Mouse (Mus musculus): ENCODE results near the gene Slc5a3. TPM values are rescaled to one million over a fixed set of nuclear protein-coding genes. Genes with fewer than 3 reads are reported as not detected.
"Not testable (repeated sequence)": the region's sequence is repeated elsewhere in the genome, so short reads cannot be mapped to it uniquely, and the experiment has no call there.

The Slc5a3 gene
- polyA plus RNA-seq, 1 experiment = 5.5 TPM

GRCm38 (mm10) chr16:92061586-92061985 lies 3.5 kb downstream of the Slc5a3 start:
- DNase-seq (ENCODE audit: extremely low spot score in 1 of 2, low spot score in 1 of 2) = no peak

DNA sequence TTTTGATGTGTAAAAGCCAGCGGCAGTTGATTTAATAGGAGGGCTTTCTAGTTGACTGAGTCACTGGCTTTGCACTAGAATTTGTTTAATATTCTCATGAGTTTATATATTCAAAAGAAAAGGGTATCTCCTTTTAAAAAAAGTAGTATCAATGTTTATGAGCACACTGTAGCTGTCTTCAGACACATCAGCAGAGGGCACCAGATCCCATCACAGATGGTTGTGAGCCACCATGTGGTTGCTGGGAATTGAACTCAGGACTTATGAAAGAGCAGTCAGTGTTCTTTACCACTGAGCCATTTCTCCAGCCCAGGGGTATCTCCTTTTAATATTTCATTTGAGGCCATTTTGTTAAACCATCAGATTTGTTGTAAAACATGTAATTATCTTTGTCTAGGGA lies 4.7 kb downstream of the Slc5a3 start:
- DNase-seq (ENCODE audit: extremely low spot score in 1 of 2, low spot score in 1 of 2) = no peak

DNA sequence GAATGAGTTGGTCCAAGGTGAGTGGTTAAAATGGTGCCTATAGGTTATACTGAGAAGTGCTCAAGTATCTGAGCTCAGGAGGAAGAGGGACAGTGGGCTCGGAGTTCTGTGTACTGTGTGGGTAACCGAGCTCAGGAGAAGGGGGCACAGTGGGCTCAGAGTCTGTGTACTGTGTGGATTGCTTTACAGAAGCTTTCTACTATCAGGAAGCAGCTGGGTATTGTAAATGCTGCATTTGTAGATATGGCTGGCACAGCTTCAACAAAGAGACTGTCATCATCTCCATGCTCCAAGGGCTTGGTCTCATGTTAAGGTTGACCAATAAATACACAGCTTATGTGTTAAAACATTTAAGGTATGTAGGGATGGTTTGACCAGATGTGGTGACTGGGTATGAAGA lies 6.7 kb downstream of the Slc5a3 start:
- DNase-seq (ENCODE audit: extremely low spot score in 1 of 2, low spot score in 1 of 2) = no peak

GRCm38 (mm10) chr16:92070338-92070737 lies 12.2 kb downstream of the Slc5a3 start:
- DNase-seq (ENCODE audit: extremely low spot score in 1 of 2, low spot score in 1 of 2) = no peak

DNA sequence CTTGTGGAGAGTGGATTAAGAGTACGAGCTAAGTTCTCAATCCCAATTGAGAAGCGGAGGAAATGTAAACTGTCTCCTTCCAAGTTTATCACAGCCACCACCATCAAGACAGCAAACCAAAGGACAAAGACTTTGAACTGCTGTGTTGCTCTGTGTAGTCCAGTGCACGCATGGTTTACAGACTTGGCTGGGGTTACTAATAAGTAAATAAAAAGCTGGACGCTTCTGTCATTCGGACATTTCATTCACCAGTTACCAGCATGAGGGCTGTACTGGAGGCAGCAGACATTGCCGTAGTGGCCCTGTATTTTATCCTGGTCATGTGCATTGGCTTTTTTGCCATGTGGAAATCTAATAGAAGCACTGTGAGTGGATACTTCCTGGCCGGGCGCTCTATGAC lies 18.7 kb downstream of the Slc5a3 start:
- DNase-seq (ENCODE audit: extremely low spot score in 1 of 2, low spot score in 1 of 2) = no peak

DNA sequence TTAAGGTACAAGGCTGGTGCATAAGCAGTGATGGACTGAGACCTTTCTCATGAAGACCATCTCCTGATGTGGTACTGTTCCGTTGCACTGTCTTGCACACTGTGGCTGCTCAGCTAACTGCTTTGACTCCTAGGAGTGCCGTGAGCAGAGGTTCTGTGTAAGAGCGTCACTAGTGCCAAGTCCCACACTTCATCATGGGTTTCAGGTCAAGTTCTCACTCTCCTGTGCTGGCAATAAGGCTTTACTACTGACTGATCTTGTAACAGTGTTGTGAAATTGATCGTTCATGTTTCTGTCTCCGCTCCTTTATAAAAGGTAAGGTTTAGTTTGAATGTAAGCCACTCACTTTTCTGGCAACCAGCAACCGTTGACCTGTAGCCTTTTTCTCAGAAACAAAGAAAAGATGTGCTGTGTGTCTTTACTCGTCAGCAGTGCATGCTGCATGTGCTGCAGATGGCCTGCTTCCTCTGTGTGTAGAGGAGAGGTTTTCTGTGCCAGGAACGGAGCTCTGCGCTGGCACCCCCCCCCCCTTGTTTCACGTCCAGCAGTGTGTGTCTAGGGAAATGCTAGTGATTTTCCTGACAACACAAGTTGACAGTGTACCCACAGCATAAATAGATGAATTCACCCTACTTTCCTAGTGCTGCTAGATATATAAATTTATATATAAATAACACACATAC lies 25.8 kb downstream of the Slc5a3 start:
- no peak for DNase-seq (ENCODE audit: extremely low spot score in 1 of 2, low spot score in 1 of 2)

DNA sequence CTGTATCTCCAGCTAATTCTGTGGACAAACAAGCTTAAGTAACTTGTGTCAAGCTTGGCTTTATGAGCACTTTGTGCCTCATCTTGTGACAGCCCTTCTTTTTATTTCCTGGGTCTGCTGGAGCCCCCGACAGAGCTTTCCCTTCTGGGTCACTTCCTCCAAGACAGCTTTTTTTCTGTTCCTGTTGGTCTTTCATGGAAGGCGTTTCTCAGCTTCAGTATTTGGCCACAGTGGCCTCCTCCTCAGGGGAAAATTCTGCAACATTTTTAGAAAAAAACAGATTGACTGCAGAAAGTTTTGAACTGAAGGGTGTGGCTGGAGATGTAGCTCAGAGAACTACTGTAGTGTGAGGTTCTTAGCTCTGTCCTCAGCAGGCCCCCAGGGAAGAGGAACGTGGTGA lies 31.1 kb downstream of the Slc5a3 start:
- DNase-seq (ENCODE audit: extremely low spot score in 1 of 2, low spot score in 1 of 2) = no peak

DNA sequence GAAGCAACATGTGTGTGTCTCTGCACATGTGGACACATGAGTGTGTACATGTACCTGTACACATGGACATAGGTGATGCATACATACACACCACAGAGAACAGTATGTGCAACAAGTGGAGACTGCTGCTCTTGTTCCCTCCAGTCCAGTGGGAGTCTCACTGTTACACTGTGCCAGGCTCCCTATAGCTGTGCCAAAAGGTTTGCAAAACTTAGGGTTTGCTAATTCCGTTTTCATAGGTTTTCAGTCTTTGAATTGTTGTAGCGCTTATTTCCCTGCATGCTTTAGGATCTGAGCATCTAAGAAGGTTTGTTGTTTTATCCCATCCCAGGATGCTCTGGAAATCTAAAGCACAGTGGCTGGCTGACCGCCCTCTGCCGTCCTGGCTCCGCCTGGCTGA lies 33.8 kb downstream of the Slc5a3 start:
- DNase-seq (ENCODE audit: extremely low spot score in 1 of 2, low spot score in 1 of 2) = no peak

- DNase-seq (ENCODE audit: extremely low spot score in 1 of 2, low spot score in 1 of 2) = no peak
Observed at GRCm38 (mm10) chr16:92098351-92099051, 40.4 kb downstream of the Slc5a3 start.

GRCm38 (mm10) chr16:92099598-92099997 lies 41.5 kb downstream of the Slc5a3 start:
- no peak for DNase-seq (ENCODE audit: extremely low spot score in 1 of 2, low spot score in 1 of 2)

DNA sequence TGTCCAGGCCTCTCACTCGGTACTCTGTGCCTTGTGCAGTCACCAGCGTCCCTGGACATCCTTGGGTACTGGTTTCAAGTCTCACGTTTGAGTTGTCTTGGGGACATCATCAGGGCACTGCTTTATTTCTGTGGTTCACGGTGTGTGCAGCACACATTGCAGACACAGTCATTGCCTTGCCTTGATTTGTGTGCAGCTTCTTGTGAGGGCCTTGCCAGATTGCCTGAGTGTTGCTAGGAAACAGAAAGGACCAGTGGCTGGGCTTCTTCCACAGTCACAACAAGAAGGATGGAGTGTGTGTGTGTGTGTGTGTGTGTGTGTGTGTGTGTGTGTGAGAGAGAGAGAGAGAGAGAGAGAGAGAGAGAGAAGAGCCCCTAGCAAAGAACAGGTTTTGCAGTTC lies 42.0 kb downstream of the Slc5a3 start:
- DNase-seq (ENCODE audit: extremely low spot score in 1 of 2, low spot score in 1 of 2) = peak in 1 of 2 experiments; percentile 37

DNA sequence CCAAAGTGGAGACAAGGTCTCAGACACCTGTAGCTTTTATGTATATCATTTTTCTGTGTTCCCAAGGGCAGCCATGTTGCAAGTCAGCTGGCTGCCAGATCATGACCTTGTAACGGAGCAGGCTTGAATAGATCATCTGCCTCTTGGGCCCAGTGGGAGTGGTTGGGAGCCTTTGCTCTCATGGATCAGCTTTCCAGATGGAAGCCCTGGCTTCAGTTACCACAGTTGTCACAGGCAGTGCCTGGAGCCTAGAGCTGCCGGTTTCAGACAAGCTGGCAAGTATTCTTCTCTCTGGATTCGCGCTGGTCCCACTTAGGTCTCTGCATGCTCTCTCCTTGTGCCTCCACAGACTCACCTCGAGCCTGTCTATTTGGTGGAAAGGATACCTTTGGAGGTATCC lies 44.0 kb downstream of the Slc5a3 start:
- no peak for DNase-seq (ENCODE audit: extremely low spot score in 1 of 2, low spot score in 1 of 2)

DNA sequence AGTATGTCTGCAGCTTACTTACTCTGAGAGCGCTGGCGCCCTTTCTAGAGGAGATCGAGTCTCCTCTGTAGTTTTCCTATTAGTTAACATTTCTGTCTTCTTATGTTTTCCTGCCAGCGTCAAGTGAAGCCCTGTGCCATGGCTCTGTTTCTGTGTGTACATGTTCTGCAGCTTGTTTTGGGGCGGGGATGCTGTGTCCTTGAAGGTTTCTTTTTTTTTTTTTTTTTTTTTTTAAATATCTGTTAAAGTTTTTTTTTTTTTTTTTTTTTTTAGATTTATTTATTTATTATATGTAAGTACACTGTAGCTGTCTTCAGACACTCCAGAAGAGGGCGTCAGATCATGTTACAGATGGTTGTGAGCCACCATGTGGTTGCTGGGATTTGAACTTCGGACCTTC lies 44.8 kb downstream of the Slc5a3 start:
- not testable (repeated sequence) for DNase-seq (ENCODE audit: extremely low spot score in 1 of 2, low spot score in 1 of 2)

DNA sequence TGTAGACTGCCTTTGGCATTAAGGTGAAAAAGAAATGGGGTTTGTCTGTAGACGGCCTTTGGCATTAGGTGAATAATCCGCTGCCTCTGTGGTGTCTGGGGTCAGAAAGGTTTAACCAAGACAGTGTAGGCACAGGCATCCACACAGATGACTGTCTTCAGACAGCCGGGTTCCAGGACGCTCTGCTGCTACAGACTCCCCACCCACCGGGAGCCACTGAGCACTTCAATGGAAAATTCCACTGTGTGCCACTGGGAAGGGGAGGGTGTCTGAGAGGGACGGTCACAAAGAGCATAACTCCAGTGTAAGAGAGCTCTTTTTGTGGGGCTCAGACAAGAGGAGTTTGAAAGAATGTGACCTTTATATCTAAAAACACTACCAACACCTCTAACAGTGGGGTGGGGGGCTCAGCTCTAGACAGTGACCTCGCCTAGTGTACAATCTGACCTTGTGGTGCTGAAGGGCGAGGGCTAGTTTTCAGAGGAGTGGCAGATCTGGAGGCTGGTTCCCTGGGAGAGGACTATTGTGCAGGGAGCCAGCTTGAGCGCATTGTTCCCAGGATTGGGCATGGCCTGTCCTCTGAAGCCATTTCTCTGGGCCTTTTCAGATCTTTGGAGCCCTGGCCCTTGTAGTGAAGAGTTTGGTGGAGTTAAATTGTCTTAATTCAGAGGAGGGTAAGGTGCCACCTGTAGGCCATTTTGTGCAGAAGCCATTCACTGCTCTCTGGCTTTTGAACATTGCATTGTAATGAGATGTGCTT lies 45.6 kb downstream of the Slc5a3 start:
- peak in 1 of 2 experiments; percentile 40 for DNase-seq (ENCODE audit: extremely low spot score in 1 of 2, low spot score in 1 of 2)

GRCm38 (mm10) chr16:92104332-92104590 lies 46.1 kb downstream of the Slc5a3 start:
- DNase-seq (ENCODE audit: extremely low spot score in 1 of 2, low spot score in 1 of 2) = no peak

- DNase-seq (ENCODE audit: extremely low spot score in 1 of 2, low spot score in 1 of 2) = peak in 1 of 2 experiments; percentile 36
Observed at GRCm38 (mm10) chr16:92104951-92105350, 46.8 kb downstream of the Slc5a3 start.

- no peak for DNase-seq (ENCODE audit: extremely low spot score in 1 of 2, low spot score in 1 of 2)
Observed at GRCm38 (mm10) chr16:92105631-92106030, 47.5 kb downstream of the Slc5a3 start.

DNA sequence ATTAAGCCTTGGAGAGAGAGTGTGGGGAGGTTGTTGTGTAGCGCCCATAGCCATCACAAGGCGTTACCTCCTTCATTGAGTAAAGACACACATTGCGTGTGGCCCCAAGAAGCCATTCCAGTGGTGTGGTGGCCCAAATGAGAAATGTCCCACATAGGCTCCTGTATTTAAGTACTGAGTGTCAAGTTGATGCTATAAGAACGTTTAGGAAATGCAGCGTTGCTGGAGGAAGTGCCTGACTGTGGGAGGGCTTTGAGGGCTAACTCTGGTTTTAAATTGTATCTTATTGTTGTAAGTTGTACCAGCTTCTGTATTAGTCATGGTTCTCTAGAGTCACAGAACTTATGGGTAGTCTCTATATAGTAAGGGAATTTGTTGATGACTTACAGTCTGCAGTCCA lies 49.2 kb downstream of the Slc5a3 start:
- no peak for DNase-seq (ENCODE audit: extremely low spot score in 1 of 2, low spot score in 1 of 2)

- DNase-seq (ENCODE audit: extremely low spot score in 1 of 2, low spot score in 1 of 2) = no peak
Observed at GRCm38 (mm10) chr16:92114706-92115241, 56.7 kb downstream of the Slc5a3 start.

DNA sequence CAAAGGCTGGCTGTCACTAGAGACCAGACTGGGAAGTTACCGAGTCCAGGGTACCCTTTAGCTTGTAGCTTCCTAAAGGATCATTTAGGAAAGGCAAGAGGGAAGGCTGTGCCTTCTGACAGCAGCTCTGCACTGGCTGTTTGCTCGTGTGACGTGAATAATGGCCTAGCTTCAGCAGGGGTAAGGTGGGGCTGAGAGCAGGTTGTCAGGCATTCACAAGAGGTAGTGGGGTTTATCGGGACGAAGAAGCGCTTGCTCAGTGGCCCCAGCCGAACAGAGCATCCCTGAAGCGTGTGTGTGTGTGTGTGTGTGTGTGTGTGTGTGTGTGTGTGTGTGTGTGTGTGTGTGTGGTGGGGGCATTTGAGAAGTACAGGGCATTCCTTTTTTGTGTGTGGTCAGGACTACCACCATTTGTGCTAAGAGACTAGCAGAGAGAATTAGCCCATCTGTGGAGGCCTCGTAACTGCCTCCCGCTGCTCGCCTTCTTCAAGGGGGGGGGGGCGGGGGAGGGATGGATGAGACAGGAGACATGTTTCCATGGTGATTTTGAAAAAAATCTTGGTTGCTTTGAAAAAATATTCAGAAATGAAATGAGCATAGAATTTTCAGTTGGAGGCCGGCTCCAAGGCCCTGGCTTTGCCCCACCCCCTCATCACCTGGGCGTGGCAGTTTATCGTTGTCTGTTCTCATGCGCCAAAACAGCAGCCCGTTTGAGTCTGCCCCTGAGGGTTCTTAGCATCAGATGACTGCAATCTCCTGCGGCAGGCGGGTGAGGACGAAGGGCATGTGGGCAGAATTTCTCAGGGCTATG lies 57.7 kb downstream of the Slc5a3 start:
- DNase-seq (ENCODE audit: extremely low spot score in 1 of 2, low spot score in 1 of 2) = peak; percentile 36 to 74

Measured in frontal cortex, adult 2 months (tissue).